Mouse (Mus musculus) megakaryocyte, embryonic 14.5 days (primary cell): ENCODE results near the gene Zfp869.

Experiments used
- FLI1 ChIP-seq: IDR thresholded peaks from 2 replicates; pipeline ENCODE4 v1.6.1; 2012; ENCODE audit warnings: low read length, inconsistent platforms, mixed read lengths
- GATA1 ChIP-seq: IDR thresholded peaks from 3 replicates; pipeline ENCODE4 v1.6.1; 2012; ENCODE audit warnings: mixed read lengths, low read length, inconsistent platforms, borderline replicate concordance

DNA sequence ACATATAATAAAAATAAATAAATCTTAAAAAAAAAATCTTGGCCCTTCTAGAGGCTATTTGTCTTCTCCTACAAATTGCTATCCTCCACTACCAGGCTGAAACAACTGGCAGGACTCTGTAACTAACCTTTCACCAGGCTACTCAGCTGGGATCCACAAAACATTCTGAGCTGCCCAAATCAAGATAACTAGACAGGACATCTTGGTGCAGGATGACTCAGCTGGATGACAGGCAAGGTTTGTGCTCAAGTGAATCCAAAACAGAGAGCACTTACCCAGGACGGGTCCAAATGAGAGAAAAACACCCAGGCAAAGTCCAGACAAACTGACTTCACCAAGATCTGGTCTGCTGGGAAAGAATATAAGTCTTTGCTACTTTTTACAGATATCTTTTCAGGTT is 25.0 kb upstream of the Zfp869 start:
- no peak for TF ChIP-seq GATA1
- no peak for TF ChIP-seq FLI1
